Mouse (Mus musculus) hindbrain, postnatal 0 days (tissue): Measurements from ENCODE around the gene Cmklr1. TPM values are rescaled to one million over a fixed set of nuclear protein-coding genes. Genes with fewer than 3 reads are reported as not detected.

Experiments
- ATAC-seq: fragments of 200-750 bp; cut with Nextera tagmentation; 2 replicates; pipeline ENCODE4 v1.8.0; 2017; ENCODE audit warnings: mild to moderate bottlenecking, moderate TSS enrichment, moderate library complexity
- DNase-seq: peaks from one replicate; pipeline ENCODE4 v3.0.0-alpha.2; 2015; ENCODE audit warnings: low spot score
- H3K27ac ChIP-seq: fragments of 300-500 bp; sonication (generic); 2 replicates; pipeline ENCODE4 v1.5.1; 2014; ENCODE audit warnings: mild to moderate bottlenecking
- H3K27me3 ChIP-seq: fragments of 300-500 bp; sonication (generic); 2 replicates; pipeline ENCODE4 v1.6.1; 2014; ENCODE audit warnings: low read length, mixed read lengths; ENCODE audit not compliant: insufficient read depth
- H3K36me3 ChIP-seq: fragments of 300-500 bp; sonication (generic); 2 replicates; pipeline ENCODE4 v1.6.1; 2014; ENCODE audit warnings: low read length, mixed read lengths; ENCODE audit not compliant: insufficient read depth
- H3K4me1 ChIP-seq: fragments of 300-500 bp; sonication (generic); 2 replicates; pipeline ENCODE4 v1.6.1; 2014; ENCODE audit warnings: antibody characterized with exemption, low read length, mixed read lengths; ENCODE audit not compliant: insufficient read depth
- H3K4me2 ChIP-seq: fragments of 300-500 bp; sonication (generic); 2 replicates; pipeline ENCODE4 v1.6.1; 2014; ENCODE audit warnings: low read depth, mild to moderate bottlenecking, low read length, moderate library complexity, mixed read lengths
- H3K4me3 ChIP-seq: fragments of 300-500 bp; sonication (generic); 2 replicates; pipeline ENCODE4 v1.5.1; 2014; ENCODE audit warnings: low read length
- H3K9ac ChIP-seq: fragments of 300-500 bp; sonication (generic); replicated peaks from 2 replicates; pipeline ENCODE4 v1.6.1; 2014; ENCODE audit warnings: mild to moderate bottlenecking, low read length, moderate library complexity, mixed read lengths
- H3K9me3 ChIP-seq: fragments of 300-500 bp; sonication (generic); 2 replicates; pipeline ENCODE4 v1.6.1; 2016; ENCODE audit warnings: low read length, mixed read lengths
- CTCF ChIP-seq: IDR thresholded peaks from 2 replicates; pipeline ENCODE4 v1.5.1; 2016; ENCODE audit warnings: antibody characterized with exemption, control low read depth, low read depth
- WGBS: fragments of 180-500 bp; shearing (Covaris S2); extraction: QIAGEN DNeasy Blood & Tissue Kit; methylation state at CpG from one replicate; pipeline ENCODE4 v1.1.7; 2014; 5-methylcytosine and 5-hydroxymethylcytosine counted together
- polyA plus RNA-seq: library from polyadenylated mRNA; unstranded; fragments of >200 nt; fragmentation: Nextera tagmentation; extraction: Ambion mirVana; gene quantifications from 2 replicates; pipeline ENCODE4 v1.2.1, GENCODE M21; 2015
- total RNA-seq: library from RNA; depleted of rRNA; stranded (reverse); fragments of >200 nt; gene quantifications from 2 replicates; pipeline ENCODE4 v1.2.3, GENCODE M21; 2014

Cmklr1 gene
- total and polyA plus RNA-seq, 2 experiments from 2014 or later: 0.91 to 4.8 TPM

GRCm38 (mm10) chr5:113618716-113619115, 31.5 kb downstream of the Cmklr1 start:
- DNase-seq (no peak), ATAC-seq (no peak)
- Histone ChIP-seq H3K4me3 (no peak overlapping the region), H3K4me2 (no peak overlapping the region), H3K27me3 (no peaks in the 10 kb centered on the region), H3K4me1 (no peaks in the 10 kb centered on the region), H3K27ac (no peak overlapping the region), H3K9me3 (no peaks in the 10 kb centered on the region), H3K36me3 (no peaks in the 10 kb centered on the region), H3K9ac (no peak overlapping the region)
- 87% methylated on average over 4 of the region's 4 CpGs for WGBS
- TF ChIP-seq CTCF: no peak

GRCm38 (mm10) chr5:113611771-113612233, 38.4 kb downstream of the Cmklr1 start:
- no peak overlapping the region for H3K4me3 ChIP-seq
- H3K27me3 ChIP-seq: no peaks in the 10 kb centered on the region
- DNase-seq (no peak), ATAC-seq (no peak)
- H3K27ac ChIP-seq: no peak overlapping the region
- no peaks in the 10 kb centered on the region for H3K36me3 ChIP-seq
- H3K4me1 ChIP-seq: peaks cover 17% of the 10 kb centered on the region
- 76% methylated on average over 12 of the region's 12 CpGs for WGBS
- no peak overlapping the region for H3K9ac ChIP-seq
- TF ChIP-seq CTCF: no peak
- no peaks in the 10 kb centered on the region for H3K9me3 ChIP-seq
- H3K4me2 ChIP-seq: no peak overlapping the region

GRCm38 (mm10) chr5:113611131-113611530, 39.1 kb downstream of the Cmklr1 start:
- H3K36me3 ChIP-seq: no peaks in the 10 kb centered on the region
- H3K4me1 ChIP-seq: peaks cover 18% of the 10 kb centered on the region
- no peak overlapping the region for H3K27ac ChIP-seq
- no peak overlapping the region for H3K4me3 ChIP-seq
- H3K27me3 ChIP-seq: no peaks in the 10 kb centered on the region
- H3K9ac ChIP-seq: no peak overlapping the region
- no peak for TF ChIP-seq CTCF
- DNase-seq (no peak), ATAC-seq (no peak)
- H3K4me2 ChIP-seq: no peak overlapping the region
- H3K9me3 ChIP-seq: no peaks in the 10 kb centered on the region
- WGBS: 71% methylated on average over 6 of the region's 6 CpGs

- TF ChIP-seq CTCF: no peak
- DNase-seq: no peak
- H3K4me1 ChIP-seq: peaks cover 18% of the 10 kb centered on the region
- H3K27ac ChIP-seq: no peak overlapping the region
- ATAC-seq: no peak
- no peak overlapping the region for H3K9ac ChIP-seq
- WGBS: 48% methylated on average over 6 of the region's 6 CpGs
- H3K27me3 ChIP-seq: no peaks in the 10 kb centered on the region
- no peak overlapping the region for H3K4me2 ChIP-seq
- no peaks in the 10 kb centered on the region for H3K9me3 ChIP-seq
- H3K36me3 ChIP-seq: no peaks in the 10 kb centered on the region
- H3K4me3 ChIP-seq: no peak overlapping the region
Measured at GRCm38 (mm10) chr5:113610490-113610889, 39.7 kb downstream of the Cmklr1 start.

- Histone ChIP-seq H3K4me1 (peaks cover 18% of the 10 kb centered on the region), H3K4me3 (no peak overlapping the region), H3K4me2 (no peak overlapping the region), H3K27me3 (no peaks in the 10 kb centered on the region), H3K9ac (no peak overlapping the region), H3K27ac (no peak overlapping the region), H3K9me3 (no peaks in the 10 kb centered on the region), H3K36me3 (no peaks in the 10 kb centered on the region)
- ATAC-seq: no peak
- 57% methylated on average over 5 of the region's 5 CpGs for WGBS
- no peak for TF ChIP-seq CTCF
- DNase-seq: no peak
Measured at GRCm38 (mm10) chr5:113609891-113610290, 40.3 kb downstream of the Cmklr1 start.

GRCm38 (mm10) chr5:113608511-113608910, 41.7 kb downstream of the Cmklr1 start:
- ATAC-seq: no peak
- H3K9me3 ChIP-seq: no peaks in the 10 kb centered on the region
- 82% methylated on average over 8 of the region's 8 CpGs for WGBS
- no peak overlapping the region for H3K4me3 ChIP-seq
- H3K4me2 ChIP-seq: no peak overlapping the region
- H3K9ac ChIP-seq: no peak overlapping the region
- no peak for TF ChIP-seq CTCF
- H3K4me1 ChIP-seq: peaks cover 18% of the 10 kb centered on the region
- no peak for DNase-seq
- H3K36me3 ChIP-seq: no peaks in the 10 kb centered on the region
- H3K27ac ChIP-seq: no peak overlapping the region
- no peaks in the 10 kb centered on the region for H3K27me3 ChIP-seq

GRCm38 (mm10) chr5:113607941-113608431, 42.2 kb downstream of the Cmklr1 start:
- Histone ChIP-seq H3K4me1 (peaks cover 18% of the 10 kb centered on the region), H3K36me3 (no peaks in the 10 kb centered on the region), H3K27ac (peak overlapping the region; percentile 20; the same call in 1 of the 2 replicates), H3K4me2 (no peak overlapping the region), H3K9me3 (no peaks in the 10 kb centered on the region), H3K9ac (no peak overlapping the region), H3K27me3 (no peaks in the 10 kb centered on the region), H3K4me3 (no peak overlapping the region)
- ATAC-seq (no peak), DNase-seq (peak; percentile 46)
- no peak for TF ChIP-seq CTCF
- WGBS: 25% methylated on average over 13 of the region's 13 CpGs
